Mouse (Mus musculus) heart, adult 11 months (tissue): ENCODE results near the gene Arhgef39.
A peak's percentile ranks its signal among the peaks of the same experiment; 100 is the strongest.

Source experiments
- DNase-seq: peaks from one replicate; pipeline ENCODE4 v3.0.0; 2022

The Arhgef39 gene

GRCm38 (mm10) chr4:43499407-43500333, at the start of gene Arhgef39:
Gene Arhgef39, minus strand, starts transcription at chr4:43499695.
- DNase-seq: peak; percentile 98

GRCm38 (mm10) chr4:43549055-43549454, 49.6 kb upstream of the Arhgef39 start:
- DNase-seq: peak; percentile 90

- DNase-seq: peak; percentile 89
Observed at GRCm38 (mm10) chr4:43547160-43547559, 47.7 kb upstream of the Arhgef39 start.

- DNase-seq: peak; percentile 92
Observed at GRCm38 (mm10) chr4:43546375-43547047, 47.0 kb upstream of the Arhgef39 start.

GRCm38 (mm10) chr4:43542044-43542443, 42.5 kb upstream of the Arhgef39 start:
- DNase-seq: no peak

GRCm38 (mm10) chr4:43536031-43536430, 36.5 kb upstream of the Arhgef39 start:
- no peak for DNase-seq

GRCm38 (mm10) chr4:43535628-43536027, 36.1 kb upstream of the Arhgef39 start:
- DNase-seq: no peak

- DNase-seq: no peak
Observed at GRCm38 (mm10) chr4:43533270-43533669, 33.8 kb upstream of the Arhgef39 start.

GRCm38 (mm10) chr4:43530581-43530980, 31.1 kb upstream of the Arhgef39 start:
- no peak for DNase-seq

GRCm38 (mm10) chr4:43530081-43530501, 30.6 kb upstream of the Arhgef39 start:
- no peak for DNase-seq

GRCm38 (mm10) chr4:43528487-43528886, 29.0 kb upstream of the Arhgef39 start:
- DNase-seq: no peak

- DNase-seq: no peak
Observed at GRCm38 (mm10) chr4:43527880-43528279, 28.4 kb upstream of the Arhgef39 start.

- peak; percentile 98 for DNase-seq
Observed at GRCm38 (mm10) chr4:43519956-43520355, 20.5 kb upstream of the Arhgef39 start.

GRCm38 (mm10) chr4:43519551-43519950, 20.1 kb upstream of the Arhgef39 start:
- no peak for DNase-seq

- no peak for DNase-seq
Observed at GRCm38 (mm10) chr4:43515764-43516708, 16.5 kb upstream of the Arhgef39 start.

- no peak for DNase-seq
Observed at GRCm38 (mm10) chr4:43513791-43514190, 14.3 kb upstream of the Arhgef39 start.

- DNase-seq: no peak
Observed at GRCm38 (mm10) chr4:43513300-43513699, 13.8 kb upstream of the Arhgef39 start.

GRCm38 (mm10) chr4:43512653-43513052, 13.2 kb upstream of the Arhgef39 start:
- no peak for DNase-seq

- no peak for DNase-seq
Observed at GRCm38 (mm10) chr4:43511675-43512454, 12.4 kb upstream of the Arhgef39 start.

GRCm38 (mm10) chr4:43509109-43509508, 9.6 kb upstream of the Arhgef39 start:
- DNase-seq: no peak

- DNase-seq: peak; percentile 97
Observed at GRCm38 (mm10) chr4:43508666-43508997, 9.1 kb upstream of the Arhgef39 start.
